Mouse (Mus musculus): ENCODE measurements at regions not wholly inside any gene's neighbourhood (a gene's known extent, or its start where the extent isn't known, plus 50 kb on each side); places are given as distances from the start of the nearest gene placed in this dataset.

DNA sequence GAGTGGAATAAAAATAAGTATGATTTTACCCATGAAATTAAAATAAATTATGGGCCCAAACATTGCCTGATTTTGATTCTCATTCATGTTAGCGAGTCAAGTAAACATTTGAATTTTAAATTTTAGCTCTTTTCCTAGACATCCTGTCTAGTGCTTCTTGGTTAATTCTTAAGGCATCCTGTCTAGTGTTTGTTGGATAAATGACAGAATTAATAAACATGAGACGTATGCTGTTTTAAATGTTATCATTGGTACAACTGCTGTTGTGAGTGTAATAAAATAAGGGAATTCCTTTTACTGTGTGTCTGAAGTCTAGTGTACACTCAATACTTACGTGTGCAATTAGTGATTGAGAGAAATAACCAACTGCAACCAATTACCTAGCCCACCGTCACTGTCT lies 149.0 kb upstream of the Trpm3 start (continued):
- TF ChIP-seq USF1 (IDR thresholded peaks at IDR 0.05; ENCODE audit: low read depth, low read length) = no peak

DNA sequence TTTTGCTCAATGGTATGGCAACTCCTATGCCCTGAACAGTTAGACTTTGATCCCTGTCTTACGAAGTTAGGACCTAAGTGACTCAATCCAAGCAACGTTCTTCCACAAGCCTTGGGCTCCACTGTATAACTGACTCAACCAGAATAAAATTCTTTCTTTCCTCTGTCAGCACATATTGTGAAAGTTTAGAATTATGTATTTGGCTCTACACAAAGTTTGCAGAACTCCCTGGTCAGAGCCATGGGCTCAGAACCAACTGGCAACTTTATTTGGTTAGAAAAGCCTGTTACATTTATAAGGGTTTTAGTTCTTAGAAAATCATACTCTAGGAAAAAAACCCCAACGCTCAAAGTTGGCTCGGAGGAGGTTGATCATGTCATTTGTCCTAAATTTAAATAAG lies 147.9 kb upstream of the Trpm3 start:
- Histone ChIP-seq H3K4me3 (ENCODE audit: control insufficient read depth in 1 of 2, insufficient read depth in 1 of 2, low read depth in 2 of 2, low read length in 2 of 2) (no peak overlapping the region), H3K9me3 (replicated peaks; ENCODE audit: insufficient read depth, low read length) (no peaks in the 10 kb centered on the region), H3K79me2 (ENCODE audit: control insufficient read depth, insufficient read depth, low read length, poor library complexity) (no peaks in the 10 kb centered on the region), H3K9ac (ENCODE audit: control insufficient read depth, low read depth, low read length, poor library complexity, severe bottlenecking) (no peak overlapping the region), H3K4me1 (ENCODE audit: control insufficient read depth in 1 of 2, insufficient read depth in 2 of 2, low read length in 2 of 2) (peaks cover 0 to 3% of the 10 kb centered on the region in 2 experiments; a peak in 1 of 4 replicates), H3K36me3 (ENCODE audit: control insufficient read depth in 1 of 2, insufficient read depth in 2 of 2, low read length in 2 of 2) (no peaks in the 10 kb centered on the region), H3K27me3 (ENCODE audit: control insufficient read depth in 1 of 2, insufficient read depth in 2 of 2, low read length in 2 of 2) (no peaks in the 10 kb centered on the region), H3K27ac (ENCODE audit: control insufficient read depth, low read depth, low read length) (no peak overlapping the region)
- no peak for TF ChIP-seq RAD21 (IDR thresholded peaks at IDR 0.05; ENCODE audit: low read depth, low read length)
- no peak for DNase-seq (ENCODE audit: low read depth, low spot score)

DNA sequence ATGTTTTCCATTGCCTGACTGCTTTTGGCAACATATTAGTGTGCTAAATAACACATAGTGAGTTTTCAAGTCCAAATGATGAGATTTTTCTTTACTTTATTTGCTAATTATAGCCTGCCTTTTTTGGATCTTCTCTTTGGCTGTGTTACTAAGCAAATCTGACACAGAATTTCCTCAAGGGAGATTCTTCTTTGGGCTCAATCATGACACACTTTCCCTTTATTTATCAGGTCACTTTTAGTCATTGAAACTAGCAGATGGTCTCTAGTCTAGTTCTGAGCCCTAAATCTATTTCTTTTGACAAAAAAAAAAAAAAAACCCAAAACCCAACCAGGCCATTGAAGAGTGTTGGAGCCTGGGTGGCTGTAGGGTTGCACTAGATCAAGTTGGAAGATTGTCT lies 147.4 kb upstream of the Trpm3 start:
- DNase-seq (ENCODE audit: low read depth, low spot score) = no peak
- H3K36me3 ChIP-seq (ENCODE audit: control insufficient read depth in 1 of 2, insufficient read depth in 2 of 2, low read length in 2 of 2) = no peaks in the 10 kb centered on the region
- H3K4me3 ChIP-seq (ENCODE audit: control insufficient read depth in 1 of 2, insufficient read depth in 1 of 2, low read depth in 2 of 2, low read length in 2 of 2) = no peak overlapping the region
- H3K79me2 ChIP-seq (ENCODE audit: control insufficient read depth, insufficient read depth, low read length, poor library complexity) = no peaks in the 10 kb centered on the region
- TF ChIP-seq MYC (IDR thresholded peaks at IDR 0.05; ENCODE audit: low read depth, low read length) (no peak), MAZ (IDR thresholded peaks at IDR 0.05; ENCODE audit: low read depth, low read length) (no peak), KAT2A (conservative IDR thresholded peaks at IDR 0.05; ENCODE audit: low read depth, low read length) (no peak), USF1 (IDR thresholded peaks at IDR 0.05; ENCODE audit: low read depth, low read length) (no peak), TBP (IDR thresholded peaks at IDR 0.05; ENCODE audit: low read depth, low read length) (no peak), TCF12 (IDR thresholded peaks at IDR 0.05; ENCODE audit: low read depth, low read length) (no peak), HCFC1 (IDR thresholded peaks at IDR 0.05; ENCODE audit: low read depth, low read length) (no peak)
- H3K27me3 ChIP-seq (ENCODE audit: control insufficient read depth in 1 of 2, insufficient read depth in 2 of 2, low read length in 2 of 2) = no peaks in the 10 kb centered on the region
- peaks cover 0 to 3% of the 10 kb centered on the region in 2 experiments; a peak in 1 of 4 replicates for H3K4me1 ChIP-seq (ENCODE audit: control insufficient read depth in 1 of 2, insufficient read depth in 2 of 2, low read length in 2 of 2)
- H3K9me3 ChIP-seq (replicated peaks; ENCODE audit: insufficient read depth, low read length) = no peaks in the 10 kb centered on the region
- H3K27ac ChIP-seq (ENCODE audit: control insufficient read depth, low read depth, low read length) = no peak overlapping the region
- no peak overlapping the region for H3K9ac ChIP-seq (ENCODE audit: control insufficient read depth, low read depth, low read length, poor library complexity, severe bottlenecking)

DNA sequence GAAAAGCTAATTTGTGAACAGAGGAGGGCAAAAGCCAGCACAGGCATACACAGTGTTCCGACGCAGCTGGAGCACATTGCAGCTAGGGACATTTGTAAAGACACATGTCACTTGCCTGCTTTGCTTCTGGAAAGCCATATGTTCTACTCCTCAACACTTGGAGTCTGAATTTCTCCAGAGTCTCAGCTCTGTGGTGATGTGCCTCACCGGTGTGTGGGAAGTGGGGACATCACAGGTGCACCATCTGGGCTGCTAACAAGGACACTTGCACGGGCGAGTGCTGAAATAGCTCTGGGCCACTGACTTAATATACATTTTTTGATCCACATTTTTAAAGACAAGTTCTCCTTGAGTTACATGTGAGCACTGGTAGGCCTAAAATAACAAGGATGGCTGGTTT lies 139.2 kb upstream of the Trpm3 start:
- no peaks in the 10 kb centered on the region for H3K9me3 ChIP-seq (replicated peaks; ENCODE audit: insufficient read depth, low read length)
- no peak for DNase-seq (ENCODE audit: low read depth, low spot score)
- H3K4me1 ChIP-seq (ENCODE audit: control insufficient read depth in 1 of 2, insufficient read depth in 2 of 2, low read length in 2 of 2) = no peaks in the 10 kb centered on the region
- H3K79me2 ChIP-seq (ENCODE audit: control insufficient read depth, insufficient read depth, low read length, poor library complexity) = no peaks in the 10 kb centered on the region
- H3K4me3 ChIP-seq (ENCODE audit: control insufficient read depth in 1 of 2, insufficient read depth in 1 of 2, low read depth in 2 of 2, low read length in 2 of 2) = no peak overlapping the region
- H3K27me3 ChIP-seq (ENCODE audit: control insufficient read depth in 1 of 2, insufficient read depth in 2 of 2, low read length in 2 of 2) = no peaks in the 10 kb centered on the region
- no peak overlapping the region for H3K27ac ChIP-seq (ENCODE audit: control insufficient read depth, low read depth, low read length)
- no peak overlapping the region for H3K9ac ChIP-seq (ENCODE audit: control insufficient read depth, low read depth, low read length, poor library complexity, severe bottlenecking)
- TF ChIP-seq ELF1 (IDR thresholded peaks at IDR 0.05; ENCODE audit: low read depth, low read length) (no peak), GABPA (IDR thresholded peaks at IDR 0.05; ENCODE audit: low read depth, low read length) (no peak), ZKSCAN1 (IDR thresholded peaks at IDR 0.05; ENCODE audit: low read depth, low read length) (no peak), USF1 (IDR thresholded peaks at IDR 0.05; ENCODE audit: low read depth, low read length) (no peak), NELFE (IDR thresholded peaks at IDR 0.05; ENCODE audit: low read depth, low read length) (no peak), POLR2AphosphoS5 (IDR thresholded peaks at IDR 0.05; ENCODE audit: borderline replicate concordance, low read depth, low read length) (no peak), ZMIZ1 (IDR thresholded peaks at IDR 0.05; ENCODE audit: low read depth, low read length) (no peak), MYB (IDR thresholded peaks at IDR 0.05; ENCODE audit: low read depth, low read length) (no peak), E2F4 (IDR thresholded peaks at IDR 0.05; ENCODE audit: borderline replicate concordance, low read depth, low read length) (no peak)
- H3K36me3 ChIP-seq (ENCODE audit: control insufficient read depth in 1 of 2, insufficient read depth in 2 of 2, low read length in 2 of 2) = no peaks in the 10 kb centered on the region

Measured in MEL (cell line).